ENCODE assay signal across 16 mouse cellular contexts in genomic region chr13:102600026-102600425, GRCm38 (mm10).
DNase-seq lines count a peak whose midpoint lies in the region; ATAC-seq and TF ChIP-seq lines count a peak whose summit lies in the region.
"Had no signal": no experiment of that assay in that cellular context is flagged by ENCODE, and none has a peak within 500 bp of the region (broad histone marks: within the 10 kb centered on the region; RNA-seq: fewer than 3 reads in every experiment).

No protein-coding gene starts in this region.

- H3K9ac ChIP-seq in hindbrain, embryonic 12.5 days, result no peak overlapping the region
- H3K9ac ChIP-seq in forebrain, embryonic 11.5 days (ENCODE audit: low read length), result no peak overlapping the region
- H3K9ac ChIP-seq: kidney, embryonic 15.5 days had no signal

- DNase-seq in cerebellum, adult 9-11 months, result peak; percentile 34
- DNase-seq in hindbrain, embryonic 10.5 days (ENCODE audit: low spot score), result peak; percentile 11
- peak; percentile 44 to 67 for DNase-seq in left cerebral cortex, adult 9 months (ENCODE audit: low spot score in 2 of 2)
- DNase-seq in left cerebral cortex, postnatal 36 days (ENCODE audit: low spot score in 2 of 2), result no peak
- DNase-seq in forebrain, embryonic 11.5 days (ENCODE audit: low spot score), result no peak
- DNase-seq: cerebellum, adult 8-10 months; lung, postnatal 10 days; thymus, postnatal 14 days had no signal

- ATAC-seq in cerebellum, adult (ENCODE audit: insufficient number of reproducible peaks, low FRiP score, low TSS enrichment), result no peak
- no peak for ATAC-seq in hindbrain, embryonic 12.5 days (ENCODE audit: low FRiP score)
- no peak for ATAC-seq in forebrain, embryonic 11.5 days (replicated peaks; ENCODE audit: low FRiP score)
- ATAC-seq: activated CD4-positive, CD25-positive, alpha-beta regulatory T cell, adult 4 months had no signal

- H3K4me1 ChIP-seq in hindbrain, embryonic 10.5 days (replicated peaks), result peaks cover 10% of the 10 kb centered on the region
- H3K4me1 ChIP-seq in hindbrain, embryonic 12.5 days, result peaks cover 4% of the 10 kb centered on the region
- no peaks in the 10 kb centered on the region for H3K4me1 ChIP-seq in forebrain, embryonic 11.5 days (replicated peaks; ENCODE audit: control insufficient read depth, insufficient read depth, low read length)
- H3K4me1 ChIP-seq: kidney, embryonic 15.5 days had no signal

- H3K27me3 ChIP-seq in hindbrain, embryonic 10.5 days (ENCODE audit: insufficient read depth, poor library complexity, severe bottlenecking), result no peaks in the 10 kb centered on the region
- 0 out of 2 replicates have a peak, but pooled peaks cover 2% of the 10 kb centered on the region for H3K27me3 ChIP-seq in hindbrain, embryonic 12.5 days
- H3K27me3 ChIP-seq in myocyte (ENCODE audit: control insufficient read depth, insufficient read depth, insufficient read length), result no peaks in the 10 kb centered on the region
- no peaks in the 10 kb centered on the region for H3K27me3 ChIP-seq in forebrain, embryonic 11.5 days (ENCODE audit: control insufficient read depth, insufficient read depth, low read length)
- H3K27me3 ChIP-seq: kidney, embryonic 15.5 days had no signal

- WGBS in hindbrain, embryonic 10.5 days, result 48% methylated on average over 4 of the region's 4 CpGs
- WGBS in hindbrain, embryonic 12.5 days, result 36% methylated on average over 4 of the region's 4 CpGs
- WGBS in forebrain, embryonic 11.5 days, result 64% methylated on average over 4 of the region's 4 CpGs

- H3K4me3 ChIP-seq in hindbrain, embryonic 10.5 days, result no peak overlapping the region
- no peak overlapping the region for H3K4me3 ChIP-seq in hindbrain, embryonic 12.5 days
- H3K4me3 ChIP-seq in myocyte, result no peak overlapping the region
- no peak overlapping the region for H3K4me3 ChIP-seq in forebrain, embryonic 11.5 days (ENCODE audit: low read depth, low read length)
- H3K4me3 ChIP-seq: embryonic facial prominence, embryonic 10.5 days; kidney, embryonic 15.5 days; midbrain, embryonic 10.5 days had no signal

- H3K27ac ChIP-seq in hindbrain, embryonic 10.5 days, result 0 out of 2 replicates have a peak overlapping the region, but pooled peaks have one; percentile 35
- no peak overlapping the region; the same call in 1 of the 2 replicates for H3K27ac ChIP-seq in hindbrain, embryonic 12.5 days
- no peak overlapping the region for H3K27ac ChIP-seq in forebrain, embryonic 11.5 days (ENCODE audit: low read depth, low read length)
- H3K27ac ChIP-seq: embryonic facial prominence, embryonic 10.5 days; kidney, embryonic 15.5 days; midbrain, embryonic 10.5 days had no signal

- H3K9me3 ChIP-seq in hindbrain, embryonic 10.5 days, result no peaks in the 10 kb centered on the region
- H3K9me3 ChIP-seq in hindbrain, embryonic 12.5 days (replicated peaks), result no peaks in the 10 kb centered on the region
- no peaks in the 10 kb centered on the region for H3K9me3 ChIP-seq in forebrain, embryonic 11.5 days (ENCODE audit: control insufficient read depth, low read length)
- H3K9me3 ChIP-seq: embryonic facial prominence, embryonic 10.5 days; G1E; kidney, embryonic 15.5 days; midbrain, embryonic 10.5 days had no signal

- H3K4me2 ChIP-seq in hindbrain, embryonic 12.5 days (replicated peaks), result no peak overlapping the region
- H3K4me2 ChIP-seq in myocyte (ENCODE audit: low read depth), result peak overlapping the region; percentile 20
- no peak overlapping the region for H3K4me2 ChIP-seq in forebrain, embryonic 11.5 days (ENCODE audit: low read depth, low read length, severe bottlenecking)
- H3K4me2 ChIP-seq: kidney, embryonic 15.5 days had no signal

- no peaks in the 10 kb centered on the region for H3K79me2 ChIP-seq in myocyte (ENCODE audit: control insufficient read depth, insufficient read depth)

- no peaks in the 10 kb centered on the region for H3K36me3 ChIP-seq in hindbrain, embryonic 10.5 days
- no peaks in the 10 kb centered on the region for H3K36me3 ChIP-seq in hindbrain, embryonic 12.5 days
- no peaks in the 10 kb centered on the region for H3K36me3 ChIP-seq in myocyte (ENCODE audit: control insufficient read depth, insufficient read depth)
- no peaks in the 10 kb centered on the region for H3K36me3 ChIP-seq in forebrain, embryonic 11.5 days (ENCODE audit: control insufficient read depth, insufficient read depth, low read length)
- H3K36me3 ChIP-seq: embryonic facial prominence, embryonic 10.5 days; G1E; kidney, embryonic 15.5 days; midbrain, embryonic 10.5 days had no signal

- TF ChIP-seq POLR2A in myocyte (IDR thresholded peaks at IDR 0.05; ENCODE audit: insufficient read length, low read depth), result no peak

- H3ac ChIP-seq in myocyte (ENCODE audit: control insufficient read depth, insufficient read length), result no peak overlapping the region

- intact Hi-C loops in left cerebral cortex, postnatal 36 days (cut with DNase I), result no loop called here

TF ChIP-seq in myocyte, 11 proteins besides CTCF, POLR2A, EP300 and RAD21:
- TF ChIP-seq MYOG (IDR thresholded peaks at IDR 0.05; ENCODE audit: control insufficient read depth in 1 of 3, insufficient read depth in 1 of 3, insufficient read length in 2 of 3, low read depth in 2 of 3), result peak in 1 of 3 experiments; percentile 25
- TF ChIP-seq TCF12 (IDR thresholded peaks at IDR 0.05; ENCODE audit: insufficient read depth, poor library complexity, severe bottlenecking), result no peak
- peak in 1 of 3 experiments; percentile 18 for TF ChIP-seq MYOD1 (IDR thresholded peaks at IDR 0.05; ENCODE audit: control insufficient read depth in 1 of 3, insufficient read length in 2 of 3, low read depth in 2 of 3)
TF ChIP-seq in myocyte: peak in this region for 2.

Comparison
In these comparisons a context has a peak if more than half of its experiments do, and no peak if none do; other contexts are left out.
1. DNase-seq: peak in cerebellum, adult 9-11 months (single experiment), hindbrain, embryonic 10.5 days (single experiment) and left cerebral cortex, adult 9 months (2 of 2); none in left cerebral cortex, postnatal 36 days (0 of 2) and forebrain, embryonic 11.5 days (single experiment).